Mouse (Mus musculus) heart, embryonic 11.5 days (tissue): ENCODE data around the gene Gripap1. TPM values are rescaled to one million over a fixed set of nuclear protein-coding genes. Genes with fewer than 3 reads are reported as not detected.
A peak's percentile ranks its signal among the peaks of the same experiment; 100 is the strongest.

Source experiments
- ATAC-seq: fragments of 200-750 bp; cut with Nextera tagmentation; replicated peaks from 2 replicates; pipeline ENCODE4 v1.8.0; 2017; ENCODE audit warnings: moderate library complexity; ENCODE audit not compliant: insufficient number of reproducible peaks, low FRiP score, low TSS enrichment
- H3K27ac ChIP-seq: fragments of 300-500 bp; sonication (generic); 2 replicates; pipeline ENCODE4 v1.5.1; 2014; ENCODE audit warnings: mild to moderate bottlenecking, low read depth, low read length
- H3K27me3 ChIP-seq: fragments of 300-500 bp; sonication (generic); 2 replicates; pipeline ENCODE4 v1.6.1; 2014; ENCODE audit warnings: mild to moderate bottlenecking, low read length, mixed read lengths; ENCODE audit not compliant: control insufficient read depth, insufficient read depth
- H3K36me3 ChIP-seq: fragments of 300-500 bp; sonication (generic); 2 replicates; pipeline ENCODE4 v1.6.1; 2014; ENCODE audit warnings: mild to moderate bottlenecking, low read length, moderate library complexity, mixed read lengths; ENCODE audit not compliant: control insufficient read depth, insufficient read depth
- H3K4me1 ChIP-seq: fragments of 300-500 bp; sonication (generic); 2 replicates; pipeline ENCODE4 v1.6.1; 2014; ENCODE audit warnings: low read length; ENCODE audit not compliant: control insufficient read depth, insufficient read depth
- H3K4me2 ChIP-seq: fragments of 300-500 bp; sonication (generic); 2 replicates; pipeline ENCODE4 v1.6.1; 2014; ENCODE audit warnings: mild to moderate bottlenecking, moderate library complexity
- H3K4me3 ChIP-seq: fragments of 300-500 bp; sonication (generic); 2 replicates; pipeline ENCODE4 v1.5.1; 2014; ENCODE audit warnings: low read depth, low read length
- H3K9ac ChIP-seq: fragments of 300-500 bp; sonication (generic); 2 replicates; pipeline ENCODE4 v1.6.1; 2014; ENCODE audit warnings: mild to moderate bottlenecking, low read depth, low read length, moderate library complexity
- H3K9me3 ChIP-seq: fragments of 300-500 bp; sonication (generic); replicated peaks from 2 replicates; pipeline ENCODE4 v1.6.1; 2016; ENCODE audit warnings: low read length; ENCODE audit not compliant: control insufficient read depth
- WGBS: fragments of 180-500 bp; shearing (Covaris S2); extraction: QIAGEN DNeasy Blood & Tissue Kit; methylation state at CpG from one replicate; pipeline ENCODE4 v1.1.7; 2014; ENCODE audit not compliant: insufficient replicate concordance; 5-methylcytosine and 5-hydroxymethylcytosine counted together
- microRNA counts: library from miRNA; unstranded; fragments of <30 nt; microRNA quantifications from one replicate; lab custom pipeline; 2015
- microRNA-seq: library from miRNA; unstranded; fragments of <30 nt; microRNA quantifications from one replicate; pipeline ENCODE4, GENCODE M21; 2016; ENCODE audit warnings: borderline number of aligned reads
- polyA plus RNA-seq: library from polyadenylated mRNA; unstranded; fragments of >200 nt; fragmentation: Nextera tagmentation; extraction: Ambion mirVana; gene quantifications from 2 replicates; pipeline ENCODE4 v1.2.1, GENCODE M21; 2014

Gripap1 gene
- polyA plus RNA-seq, 1 experiment from 2014 or later, result 26.8 TPM

DNA sequence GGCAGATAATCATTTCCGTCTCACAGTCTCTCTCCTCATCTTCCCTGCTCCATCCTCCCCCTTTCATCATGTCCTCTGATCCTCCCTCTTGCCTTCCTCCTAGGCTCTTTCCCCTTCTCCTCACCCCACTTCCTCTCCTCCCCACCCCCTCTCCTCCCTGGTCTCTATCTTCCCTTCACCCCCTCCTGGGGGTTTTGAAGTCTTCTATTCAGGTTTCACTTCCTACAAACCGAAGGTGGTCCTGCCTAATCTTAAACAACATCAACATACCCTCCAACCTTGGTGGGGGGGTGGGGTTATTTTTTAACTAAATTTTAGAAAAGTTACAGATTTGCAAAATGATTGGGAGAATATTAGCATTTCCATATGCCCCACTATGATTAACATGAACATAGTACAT is 78.9 kb downstream of the Gripap1 start:
- Histone ChIP-seq H3K4me2 (no peak overlapping the region), H3K4me3 (no peak overlapping the region), H3K9ac (no peak overlapping the region), H3K36me3 (no peaks in the 10 kb centered on the region), H3K4me1 (0 out of 2 replicates have a peak, but pooled peaks cover 2% of the 10 kb centered on the region), H3K27ac (no peak overlapping the region), H3K9me3 (no peaks in the 10 kb centered on the region), H3K27me3 (no peaks in the 10 kb centered on the region)
- 56% methylated on average over 2 of the region's 2 CpGs for WGBS
- ATAC-seq, result no peak

DNA sequence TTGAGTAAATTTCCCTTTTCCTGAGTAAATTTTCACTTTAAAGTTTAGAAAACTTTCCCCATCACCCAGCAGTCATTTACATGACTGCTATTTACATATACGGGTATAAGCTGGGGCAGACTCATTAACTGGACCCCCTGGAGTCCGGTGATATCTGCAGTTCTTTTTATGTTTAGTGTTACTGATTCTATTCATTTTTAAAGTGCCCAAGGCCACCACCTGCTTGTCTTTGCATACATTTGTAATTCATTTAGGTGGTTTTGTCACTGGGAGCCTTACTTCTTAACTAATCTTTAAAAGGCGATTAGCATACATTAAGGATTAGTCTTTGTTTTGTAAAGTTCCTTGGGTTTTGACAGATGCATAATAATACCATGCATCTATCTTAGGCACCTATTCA is 80.3 kb downstream of the Gripap1 start:
- Histone ChIP-seq H3K36me3 (no peaks in the 10 kb centered on the region), H3K27ac (no peak overlapping the region), H3K27me3 (no peaks in the 10 kb centered on the region), H3K4me3 (no peak overlapping the region), H3K9me3 (no peaks in the 10 kb centered on the region), H3K4me2 (no peak overlapping the region), H3K4me1 (0 out of 2 replicates have a peak, but pooled peaks cover 2% of the 10 kb centered on the region), H3K9ac (no peak overlapping the region)
- ATAC-seq, result no peak
- WGBS, result 52% methylated on average over 3 of the region's 3 CpGs

MicroRNA genes within 50 kb of the gene (microRNA counts, 519-probe panel; counts per million panel counts)
- 2,932 counts per million, percentile 11 among the panel's probes with 10 or more counts for microRNA mmu-miR-1198 (lab: Ali Mortazavi, UCI)

Small RNAs within 50 kb of the gene (microRNA-seq; reads per million reads assigned to microRNA genes)
- gene Mir1198, result 29.5 reads per million, percentile 53 among the genes with 10 or more reads in this experiment

Other genes with a start within 250 kb of the Gripap1 start
- 0.07 TPM in 1 of 2 replicates, not detected in the other for gene Foxp3, start 216.1 kb upstream of the Gripap1 start, polyA plus RNA-seq
- 1.1 and 1.6 TPM in 2 replicates for gene Ppp1r3f, start 215.5 kb upstream of the Gripap1 start, polyA plus RNA-seq
- 17.4 and 18.7 TPM in 2 replicates for gene Ccdc22, start 184.2 kb upstream of the Gripap1 start, polyA plus RNA-seq
- not detected in 2 replicates for gene Cacna1f, start 182.7 kb upstream of the Gripap1 start, polyA plus RNA-seq
- gene Syp, start 151.3 kb upstream of the Gripap1 start, polyA plus RNA-seq, result 0.74 and 1.6 TPM in 2 replicates
- gene Prickle3, start 132.5 kb upstream of the Gripap1 start, polyA plus RNA-seq, result 4.4 and 5.2 TPM in 2 replicates
- 171 and 181 TPM in 2 replicates for gene Plp2, start 118.4 kb upstream of the Gripap1 start, polyA plus RNA-seq
- gene Magix, start 108.5 kb upstream of the Gripap1 start, polyA plus RNA-seq, result not detected in 2 replicates
- 31.2 and 35.7 TPM in 2 replicates for gene Gpkow, start 92.6 kb upstream of the Gripap1 start, polyA plus RNA-seq
- 16.0 and 16.2 TPM in 2 replicates for gene Wdr45, start 75.4 kb upstream of the Gripap1 start, polyA plus RNA-seq
- 0.34 TPM in 1 of 2 replicates, not detected in the other for gene Gm45208, start 67.5 kb upstream of the Gripap1 start, polyA plus RNA-seq
- 52.3 and 55.9 TPM in 2 replicates for gene Praf2, start 61.3 kb upstream of the Gripap1 start, polyA plus RNA-seq
- gene Ccdc120, start 38.9 kb upstream of the Gripap1 start, polyA plus RNA-seq, result 5.2 and 8.5 TPM in 2 replicates
- gene Tfe3, start 27.2 kb upstream of the Gripap1 start, polyA plus RNA-seq, result 12.1 and 15.0 TPM in 2 replicates
- 1.6 TPM in 2 replicates for gene Kcnd1, start 32.5 kb downstream of the Gripap1 start, polyA plus RNA-seq
- 22.9 and 23.7 TPM in 2 replicates for gene Otud5, start 51.6 kb downstream of the Gripap1 start, polyA plus RNA-seq
- gene Pim2, start 88.5 kb downstream of the Gripap1 start, polyA plus RNA-seq, result 5.2 and 5.7 TPM in 2 replicates
- 16.9 and 19.1 TPM in 2 replicates for gene Slc35a2, start 94.3 kb downstream of the Gripap1 start, polyA plus RNA-seq
- gene Pqbp1, start 109.5 kb downstream of the Gripap1 start, polyA plus RNA-seq, result 81.0 and 88.2 TPM in 2 replicates
- 135 and 152 TPM in 2 replicates for gene Timm17b, start 109.6 kb downstream of the Gripap1 start, polyA plus RNA-seq
- not detected in 2 replicates for gene Gm10491, start 118.1 kb downstream of the Gripap1 start, polyA plus RNA-seq
- not detected in 2 replicates for gene Gm10490, start 119.8 kb downstream of the Gripap1 start, polyA plus RNA-seq
- gene Pcsk1n, start 130.1 kb downstream of the Gripap1 start, polyA plus RNA-seq, result 0.10 and 0.23 TPM in 2 replicates
- not detected in 2 replicates for gene Eras, start 138.8 kb downstream of the Gripap1 start, polyA plus RNA-seq
- 23.8 and 27.2 TPM in 2 replicates for gene Hdac6, start 158.1 kb downstream of the Gripap1 start, polyA plus RNA-seq
- gene Gata1, start 188.3 kb downstream of the Gripap1 start, polyA plus RNA-seq, result 13.7 and 16.6 TPM in 2 replicates
- 0.82 TPM in 1 of 2 replicates, not detected in the other for gene Glod5, start 228.7 kb downstream of the Gripap1 start, polyA plus RNA-seq